Mouse (Mus musculus): ENCODE measurements around the gene Fosl1. TPM values are rescaled to one million over a fixed set of nuclear protein-coding genes. Genes with fewer than 3 reads are reported as not detected.

Gene Fosl1
- polyA plus RNA-seq, 1 experiment from 2014 or later, result not detected

DNA sequence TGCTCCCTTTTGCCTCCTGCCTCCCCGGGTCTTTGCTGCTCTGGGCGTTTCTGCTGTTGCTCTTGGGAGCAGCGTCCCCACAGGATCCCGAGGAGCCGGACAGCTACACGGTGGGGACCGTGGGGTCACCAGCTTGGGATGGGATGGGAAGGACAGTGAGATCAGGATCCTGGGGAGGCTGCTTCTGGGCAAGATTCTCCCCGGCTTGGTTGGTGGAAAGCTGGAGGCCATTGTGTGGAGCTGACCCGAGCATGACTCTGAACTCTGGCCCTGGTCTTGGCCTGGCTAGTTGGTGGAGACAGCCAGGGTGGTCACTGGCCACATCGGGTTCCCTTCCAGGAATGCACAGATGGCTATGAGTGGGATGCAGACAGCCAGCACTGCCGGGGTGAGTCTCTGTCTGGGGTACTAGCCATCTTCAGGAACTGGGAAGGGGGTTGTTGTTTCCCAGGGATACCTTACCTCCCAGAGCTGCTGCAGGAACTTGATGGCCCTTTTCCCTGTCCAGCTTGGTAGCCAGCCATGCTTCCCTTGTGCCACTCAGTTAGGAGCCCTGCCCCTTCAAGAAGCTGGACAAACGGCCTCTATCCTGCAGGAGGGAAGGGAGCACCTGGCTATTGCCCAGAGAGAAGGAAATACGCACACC lies 27.8 kb downstream of the Fosl1 start:
- Histone ChIP-seq H3K9ac (replicated peaks) (peak overlapping the region; percentile 92), H3K27ac (replicated peaks) (peak overlapping the region; percentile 71), H3K27me3 (no peaks in the 10 kb centered on the region), H3K9me3 (no peaks in the 10 kb centered on the region), H3K4me3 (peak overlapping the region; percentile 63), H3K4me2 (replicated peaks) (peak overlapping the region; percentile 97), H3K36me3 (peaks cover 12% of the 10 kb centered on the region), H3K4me1 (peaks cover 25% of the 10 kb centered on the region)
- no peak for ATAC-seq (ENCODE audit: low FRiP score, low read depth)
- WGBS, result 22% methylated on average over 13 of the region's 13 CpGs

DNA sequence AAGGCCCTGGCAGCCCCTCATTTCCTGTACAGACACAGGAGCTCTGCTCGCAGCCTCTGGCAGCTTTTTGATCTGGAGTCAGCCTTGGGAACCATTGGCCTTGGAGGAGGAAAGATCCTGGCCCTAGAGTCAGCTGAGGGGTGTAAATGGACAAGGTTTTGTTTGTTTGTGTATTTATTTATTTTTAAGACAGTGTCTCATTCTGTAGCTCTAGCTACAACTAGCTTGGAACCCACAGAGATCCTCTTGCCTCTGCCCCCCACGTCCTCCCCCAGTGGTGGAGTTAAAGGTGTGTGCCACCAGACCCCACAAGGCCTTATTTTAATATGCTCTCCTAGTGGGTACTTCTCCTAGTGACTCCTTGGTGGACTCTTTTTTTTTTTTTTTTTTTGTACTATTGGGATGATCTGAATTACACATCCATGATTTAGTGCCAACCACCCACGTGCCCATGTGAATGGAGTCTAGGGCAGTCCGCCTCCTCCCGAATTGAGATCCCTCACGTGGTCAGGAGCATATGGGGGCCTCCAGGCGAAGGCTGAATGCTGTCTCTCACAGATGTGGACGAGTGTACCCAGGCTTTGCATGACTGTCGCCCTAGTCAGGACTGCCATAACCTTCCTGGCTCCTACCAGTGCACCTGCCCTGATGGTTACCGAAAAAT lies 29.8 kb downstream of the Fosl1 start:
- Histone ChIP-seq H3K9me3 (no peaks in the 10 kb centered on the region), H3K4me2 (replicated peaks) (no peak overlapping the region), H3K36me3 (peaks cover 26% of the 10 kb centered on the region), H3K27ac (replicated peaks) (no peak overlapping the region), H3K4me3 (no peak overlapping the region), H3K27me3 (no peaks in the 10 kb centered on the region), H3K4me1 (peaks cover 25% of the 10 kb centered on the region), H3K9ac (replicated peaks) (no peak overlapping the region)
- no peak for ATAC-seq (ENCODE audit: low FRiP score, low read depth)
- 87% methylated on average over 10 of the region's 10 CpGs for WGBS

DNA sequence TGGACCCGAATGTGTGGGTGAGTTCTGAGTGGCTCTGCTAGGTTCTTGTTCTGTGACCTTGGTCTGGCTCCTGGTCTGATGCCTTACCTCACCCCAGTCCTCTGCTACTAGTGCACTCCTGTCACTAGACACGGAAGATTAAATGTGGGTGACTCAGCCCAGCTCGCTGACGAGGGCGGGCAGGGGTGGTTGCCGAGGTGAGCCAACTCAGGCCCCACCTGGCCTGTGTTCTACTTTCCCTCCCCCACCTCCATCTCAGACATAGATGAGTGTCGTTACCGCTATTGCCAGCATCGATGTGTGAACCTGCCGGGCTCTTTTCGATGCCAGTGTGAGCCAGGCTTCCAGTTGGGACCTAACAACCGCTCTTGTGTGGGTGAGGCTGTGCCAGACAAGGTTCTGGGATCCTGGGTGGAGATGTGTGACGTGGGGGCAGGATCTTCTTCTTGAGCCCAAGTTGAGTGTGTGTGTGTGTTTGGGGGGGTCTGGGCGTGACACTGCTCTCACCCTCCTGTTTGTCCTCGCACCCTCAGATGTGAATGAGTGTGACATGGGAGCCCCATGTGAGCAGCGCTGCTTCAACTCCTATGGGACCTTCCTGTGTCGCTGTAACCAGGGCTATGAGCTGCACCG lies 30.4 kb downstream of the Fosl1 start:
- Histone ChIP-seq H3K9me3 (no peaks in the 10 kb centered on the region), H3K4me1 (peaks cover 25% of the 10 kb centered on the region), H3K36me3 (peaks cover 32% of the 10 kb centered on the region), H3K9ac (replicated peaks) (no peak overlapping the region), H3K27me3 (no peaks in the 10 kb centered on the region), H3K27ac (replicated peaks) (no peak overlapping the region), H3K4me2 (replicated peaks) (no peak overlapping the region), H3K4me3 (no peak overlapping the region)
- 92% methylated on average over 18 of the region's 18 CpGs for whole genome bisulfite sequencing
- no peak for ATAC-seq (ENCODE audit: low FRiP score, low read depth)

DNA sequence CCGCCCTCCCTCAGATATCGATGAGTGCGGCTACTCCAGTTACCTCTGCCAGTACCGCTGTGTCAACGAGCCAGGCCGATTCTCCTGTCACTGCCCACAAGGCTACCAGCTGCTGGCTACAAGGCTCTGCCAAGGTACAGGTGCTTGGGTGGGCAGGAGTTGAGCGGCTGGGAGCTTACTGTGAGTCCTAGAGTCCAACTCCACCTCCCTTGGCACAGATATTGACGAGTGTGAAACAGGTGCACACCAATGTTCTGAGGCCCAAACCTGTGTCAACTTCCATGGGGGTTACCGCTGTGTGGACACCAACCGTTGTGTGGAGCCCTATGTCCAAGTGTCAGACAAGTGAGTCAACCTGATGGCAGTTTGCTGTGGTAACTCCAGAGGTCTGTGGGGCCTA lies 32.7 kb downstream of the Fosl1 start:
- Histone ChIP-seq H3K4me1 (peaks cover 10% of the 10 kb centered on the region), H3K4me3 (no peak overlapping the region), H3K27ac (replicated peaks) (no peak overlapping the region), H3K36me3 (peaks cover 54% of the 10 kb centered on the region), H3K4me2 (replicated peaks) (no peak overlapping the region), H3K9ac (replicated peaks) (no peak overlapping the region), H3K27me3 (no peaks in the 10 kb centered on the region), H3K9me3 (no peaks in the 10 kb centered on the region)
- ATAC-seq (ENCODE audit: low FRiP score, low read depth), result no peak
- WGBS, result 93% methylated on average over 10 of the region's 10 CpGs

DNA sequence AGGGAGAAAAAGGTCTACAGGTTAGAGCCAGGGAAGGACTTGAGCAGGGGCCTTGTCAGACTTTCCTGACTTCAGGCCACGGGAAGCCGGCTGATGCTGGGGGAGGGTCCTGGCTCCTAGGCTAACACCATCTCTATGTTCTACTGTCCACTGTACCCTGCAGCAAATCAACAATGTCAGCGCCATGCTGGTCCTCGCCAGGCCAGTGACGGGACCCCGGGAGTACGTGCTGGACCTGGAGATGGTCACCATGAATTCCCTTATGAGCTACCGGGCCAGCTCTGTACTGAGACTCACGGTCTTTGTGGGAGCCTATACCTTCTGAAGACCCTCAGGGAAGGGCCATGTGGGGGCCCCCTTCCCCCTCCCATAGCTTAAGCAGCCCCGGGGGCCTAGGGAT lies 34.1 kb downstream of the Fosl1 start:
- Histone ChIP-seq H3K27ac (replicated peaks) (no peak overlapping the region), H3K27me3 (no peaks in the 10 kb centered on the region), H3K4me2 (replicated peaks) (no peak overlapping the region), H3K9me3 (no peaks in the 10 kb centered on the region), H3K9ac (replicated peaks) (no peak overlapping the region), H3K36me3 (peaks cover 67% of the 10 kb centered on the region), H3K4me3 (no peak overlapping the region), H3K4me1 (no peaks in the 10 kb centered on the region)
- WGBS, result 90% methylated on average over 10 of the region's 10 CpGs
- no peak for ATAC-seq (ENCODE audit: low FRiP score, low read depth)

DNA sequence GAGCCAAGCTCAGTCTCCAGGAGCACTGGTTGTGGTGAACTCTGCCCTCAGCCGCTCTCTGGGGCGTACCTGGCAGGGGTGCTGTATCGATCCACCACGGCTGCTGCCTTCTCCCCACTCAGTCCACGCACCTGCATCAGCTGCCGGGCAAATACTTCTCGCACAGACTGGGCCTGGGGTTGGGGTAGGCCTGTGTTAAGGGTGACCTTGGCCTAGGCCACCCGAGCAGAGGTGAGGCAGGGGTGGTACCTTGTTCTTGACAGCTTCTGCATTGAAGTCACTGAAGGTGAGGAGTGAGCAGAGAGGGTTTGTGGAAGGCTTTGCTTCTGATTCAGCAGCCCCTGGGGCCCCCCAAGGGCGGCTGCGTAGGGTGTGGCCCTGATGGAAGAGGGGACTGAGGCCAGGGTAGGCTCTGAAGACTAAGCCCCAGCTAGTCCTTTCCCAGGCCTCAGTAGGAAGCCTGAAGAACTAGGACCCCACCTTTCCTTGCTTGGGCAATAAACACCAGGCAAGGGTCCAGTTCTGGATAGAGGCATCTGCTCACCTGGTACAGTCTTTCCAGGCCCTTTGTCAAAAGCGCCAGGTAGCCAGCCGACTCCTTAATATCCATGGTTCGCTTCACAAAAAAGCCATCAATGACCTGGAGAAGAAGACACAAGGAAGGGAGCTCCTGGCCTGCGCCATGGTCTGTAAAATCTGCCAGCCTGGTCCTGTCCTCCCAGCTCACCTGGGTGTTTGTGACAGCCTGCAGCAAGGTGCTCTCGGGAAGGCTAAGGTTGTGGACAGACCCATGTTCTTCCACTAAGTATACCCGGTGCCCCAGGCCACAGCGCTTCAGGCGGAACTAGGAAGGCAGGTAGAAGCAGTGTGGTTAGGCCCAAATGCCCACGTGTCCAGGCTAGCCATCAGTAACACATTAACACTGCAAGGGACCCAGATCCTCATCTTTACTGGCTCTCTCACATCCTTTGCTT lies 36.3 kb downstream of the Fosl1 start:
- Histone ChIP-seq H3K9me3 (no peaks in the 10 kb centered on the region), H3K4me2 (replicated peaks) (no peak overlapping the region), H3K4me1 (peaks cover 12% of the 10 kb centered on the region), H3K9ac (replicated peaks) (no peak overlapping the region), H3K36me3 (peaks cover 63% of the 10 kb centered on the region), H3K27me3 (no peaks in the 10 kb centered on the region), H3K27ac (replicated peaks) (no peak overlapping the region), H3K4me3 (no peak overlapping the region)
- 93% methylated on average over 19 of the region's 19 CpGs for WGBS
- ATAC-seq (ENCODE audit: low FRiP score, low read depth), result no peak

DNA sequence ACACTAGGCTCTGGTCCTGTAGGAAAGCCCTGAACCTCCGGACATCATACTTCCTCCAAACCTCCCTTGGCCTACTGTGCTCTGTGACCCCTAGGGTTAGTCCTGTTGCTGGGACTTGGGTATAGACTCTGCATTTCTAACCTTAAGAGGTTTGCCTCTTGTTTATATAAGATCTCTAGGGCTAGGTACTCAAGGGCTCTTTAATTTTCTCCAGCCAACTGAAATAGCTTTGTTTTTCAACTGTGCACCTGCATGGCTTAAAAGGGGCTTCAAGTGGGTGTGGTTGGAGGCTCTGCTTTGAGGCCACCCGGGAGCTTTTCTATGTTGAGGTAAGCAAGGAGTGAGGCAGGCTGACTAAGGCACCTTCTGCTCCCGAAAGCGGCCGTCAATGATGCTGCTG lies 37.1 kb downstream of the Fosl1 start:
- peaks cover 13% of the 10 kb centered on the region for H3K4me1 ChIP-seq
- no peak overlapping the region for H3K9ac ChIP-seq (replicated peaks)
- no peaks in the 10 kb centered on the region for H3K27me3 ChIP-seq
- no peaks in the 10 kb centered on the region for H3K9me3 ChIP-seq
- ATAC-seq (ENCODE audit: low FRiP score, low read depth), result no peak
- H3K27ac ChIP-seq (replicated peaks), result no peak overlapping the region
- H3K36me3 ChIP-seq, result peaks cover 62% of the 10 kb centered on the region
- H3K4me2 ChIP-seq (replicated peaks), result no peak overlapping the region
- 89% methylated on average over 5 of the region's 5 CpGs for WGBS
- no peak overlapping the region for H3K4me3 ChIP-seq

DNA sequence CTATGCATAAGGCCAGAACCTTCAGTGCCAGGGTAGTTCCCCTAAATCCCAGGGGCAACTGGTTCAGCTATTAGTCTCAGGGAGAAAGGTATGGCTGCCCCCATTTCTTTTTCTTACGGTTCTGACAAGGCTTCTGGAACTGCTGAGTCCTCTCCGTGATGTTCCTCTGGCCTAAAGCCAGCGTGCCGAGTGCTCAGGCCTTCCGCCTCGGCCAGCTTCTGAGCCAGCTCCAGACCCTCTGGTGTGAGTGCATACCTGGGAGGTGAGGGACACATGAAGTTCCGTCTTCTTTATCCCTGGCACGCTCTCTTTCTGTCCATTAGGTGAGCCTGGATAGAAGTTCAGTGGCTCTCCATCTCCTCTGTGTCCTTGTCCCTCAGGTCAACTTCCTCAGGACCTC lies 38.0 kb downstream of the Fosl1 start:
- Histone ChIP-seq H3K36me3 (peaks cover 55% of the 10 kb centered on the region), H3K27me3 (no peaks in the 10 kb centered on the region)
- WGBS, result 94% methylated on average over 8 of the region's 8 CpGs

DNA sequence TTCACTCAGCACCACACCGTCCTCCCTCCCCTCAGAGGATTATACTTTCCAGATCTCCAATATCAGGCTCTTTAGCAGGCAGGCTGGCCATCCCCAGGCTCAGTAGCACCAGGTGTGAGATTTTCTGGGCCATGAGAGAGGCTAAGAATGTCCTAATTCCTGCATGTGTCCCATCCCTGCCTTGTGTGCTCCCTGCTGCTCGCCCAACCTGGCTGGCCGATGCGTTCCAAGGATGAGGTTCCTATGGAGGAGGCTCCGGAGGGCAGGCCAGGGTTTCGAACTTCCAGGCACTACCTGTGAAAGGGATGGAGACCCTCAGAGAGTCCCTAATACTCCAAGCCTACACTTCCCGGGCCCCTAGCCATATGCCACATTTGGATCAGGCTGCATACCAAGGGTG lies 38.5 kb downstream of the Fosl1 start:
- Histone ChIP-seq H3K4me2 (replicated peaks) (no peak overlapping the region), H3K36me3 (peaks cover 50% of the 10 kb centered on the region), H3K9ac (replicated peaks) (no peak overlapping the region), H3K27me3 (no peaks in the 10 kb centered on the region), H3K4me3 (no peak overlapping the region), H3K27ac (replicated peaks) (no peak overlapping the region), H3K9me3 (no peaks in the 10 kb centered on the region), H3K4me1 (peaks cover 13% of the 10 kb centered on the region)
- ATAC-seq (ENCODE audit: low FRiP score, low read depth), result no peak
- WGBS, result 87% methylated on average over 7 of the region's 7 CpGs

More for the DNA sequence above, 38.0 kb downstream of the Fosl1 start:
- Histone ChIP-seq H3K9ac (replicated peaks) (no peak overlapping the region), H3K9me3 (no peaks in the 10 kb centered on the region), H3K4me2 (replicated peaks) (no peak overlapping the region), H3K27ac (replicated peaks) (no peak overlapping the region), H3K4me1 (peaks cover 13% of the 10 kb centered on the region), H3K4me3 (no peak overlapping the region)
- ATAC-seq (ENCODE audit: low FRiP score, low read depth), result no peak

DNA sequence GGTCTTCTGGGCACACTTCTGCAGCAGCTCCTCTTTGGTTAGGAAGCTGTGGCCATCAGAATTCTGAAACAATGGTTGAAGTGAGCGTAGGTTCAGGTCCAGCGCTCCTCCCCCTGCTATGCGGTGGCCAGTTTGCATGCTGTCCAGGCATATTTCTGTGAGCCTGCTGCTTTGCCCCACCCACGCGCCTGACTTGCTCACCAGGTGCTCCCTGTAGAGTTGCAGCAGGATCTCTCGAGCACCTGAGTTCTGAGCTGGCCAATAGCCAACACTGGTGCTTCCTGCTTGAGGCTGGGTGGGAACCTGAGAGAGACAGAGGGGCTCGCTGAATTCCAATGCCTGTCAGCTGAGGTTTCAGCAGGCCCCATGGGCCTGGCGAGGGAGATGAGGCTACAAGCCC lies 38.9 kb downstream of the Fosl1 start:
- Histone ChIP-seq H3K9ac (replicated peaks) (no peak overlapping the region), H3K27me3 (no peaks in the 10 kb centered on the region), H3K27ac (replicated peaks) (no peak overlapping the region), H3K4me3 (no peak overlapping the region), H3K4me2 (replicated peaks) (no peak overlapping the region), H3K36me3 (peaks cover 50% of the 10 kb centered on the region), H3K4me1 (peaks cover 13% of the 10 kb centered on the region), H3K9me3 (no peaks in the 10 kb centered on the region)
- no peak for ATAC-seq (ENCODE audit: low FRiP score, low read depth)
- 93% methylated on average over 8 of the region's 8 CpGs for whole genome bisulfite sequencing

DNA sequence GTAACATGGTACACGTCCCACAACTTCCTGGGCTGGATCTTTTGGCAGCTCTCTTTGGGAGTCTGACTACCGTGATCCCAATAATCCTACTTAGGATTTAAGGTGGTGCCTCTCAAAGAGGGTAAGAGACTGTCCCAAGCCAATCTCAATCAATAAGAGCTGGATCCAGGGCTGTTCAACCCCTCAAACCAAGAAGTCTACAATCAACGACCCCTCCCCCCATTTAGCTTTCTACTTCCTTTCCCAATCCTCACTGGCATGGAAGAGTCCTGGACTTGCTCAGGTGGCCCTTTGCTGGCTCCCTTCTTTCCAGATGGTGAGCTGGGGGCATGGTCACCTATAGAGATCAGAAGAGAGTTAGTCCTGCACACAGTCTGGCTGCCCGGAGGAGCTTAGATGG lies 39.4 kb downstream of the Fosl1 start:
- Histone ChIP-seq H3K4me2 (replicated peaks) (peak overlapping the region; percentile 67; the same call in 1 of the 2 replicates), H3K9ac (replicated peaks) (peak overlapping the region; percentile 62; the same call in 1 of the 2 replicates), H3K36me3 (peaks cover 45% of the 10 kb centered on the region), H3K9me3 (no peaks in the 10 kb centered on the region), H3K27me3 (no peaks in the 10 kb centered on the region), H3K4me1 (peaks cover 15% of the 10 kb centered on the region), H3K4me3 (0 out of 2 replicates have a peak overlapping the region, but pooled peaks have one; percentile 53), H3K27ac (replicated peaks) (no peak overlapping the region)
- no peak for ATAC-seq (ENCODE audit: low FRiP score, low read depth)
- 83% methylated on average over 4 of the region's 4 CpGs for WGBS
